Mouse (Mus musculus) layer of hippocampus, adult 6 months (tissue): ENCODE results near the gene Rmi1. TPM values are rescaled to one million over a fixed set of nuclear protein-coding genes. Genes with fewer than 3 reads are reported as not detected.
A peak's percentile ranks its signal among the peaks of the same experiment; 100 is the strongest.

ENCODE experiments used
- long read RNA-seq, 2 experiments: library from polyadenylated mRNA; unstranded; transcript quantifications; one replicate each; pipeline ENCODE4 v2.0.0; 2019 to 2020
- microRNA-seq: library from miRNA; unstranded; fragments of <30 nt; microRNA quantifications from one replicate; pipeline ENCODE4 v1.2.0, GENCODE M21; 2020
- polyA plus RNA-seq: library from polyadenylated mRNA; unstranded; fragments of <200 nt; fragmentation: Nextera tagmentation; gene quantifications from 2 replicates; pipeline ENCODE4 v1.2.3, GENCODE M21; 2021

Rmi1 gene
- polyA plus RNA-seq: 9.2 and 9.5 TPM in 2 replicates
- long read RNA-seq, experiment 1, transcript Rmi1-201 (3 exons, 3,855 nt): minor isoform, 9 of 30 reads
- long read RNA-seq, experiment 1, transcript Rmi1-205 (3 exons, 3,594 nt): major isoform, 12 of 30 reads
- long read RNA-seq, experiment 1, partial matches to known transcripts: 0 of 30 reads
- long read RNA-seq, experiment 1, other reads (novel, unspliced or antisense): 9 of 30 reads
- long read RNA-seq, experiment 2, transcript Rmi1-201 (3 exons, 3,855 nt): major isoform, 83 of 133 reads
- long read RNA-seq, experiment 2, transcript Rmi1-205 (3 exons, 3,594 nt): minor isoform, 40 of 133 reads
- long read RNA-seq, experiment 2, partial matches to known transcripts: 0 of 133 reads
- long read RNA-seq, experiment 2, other reads (novel, unspliced or antisense): 10 of 133 reads

DNA sequence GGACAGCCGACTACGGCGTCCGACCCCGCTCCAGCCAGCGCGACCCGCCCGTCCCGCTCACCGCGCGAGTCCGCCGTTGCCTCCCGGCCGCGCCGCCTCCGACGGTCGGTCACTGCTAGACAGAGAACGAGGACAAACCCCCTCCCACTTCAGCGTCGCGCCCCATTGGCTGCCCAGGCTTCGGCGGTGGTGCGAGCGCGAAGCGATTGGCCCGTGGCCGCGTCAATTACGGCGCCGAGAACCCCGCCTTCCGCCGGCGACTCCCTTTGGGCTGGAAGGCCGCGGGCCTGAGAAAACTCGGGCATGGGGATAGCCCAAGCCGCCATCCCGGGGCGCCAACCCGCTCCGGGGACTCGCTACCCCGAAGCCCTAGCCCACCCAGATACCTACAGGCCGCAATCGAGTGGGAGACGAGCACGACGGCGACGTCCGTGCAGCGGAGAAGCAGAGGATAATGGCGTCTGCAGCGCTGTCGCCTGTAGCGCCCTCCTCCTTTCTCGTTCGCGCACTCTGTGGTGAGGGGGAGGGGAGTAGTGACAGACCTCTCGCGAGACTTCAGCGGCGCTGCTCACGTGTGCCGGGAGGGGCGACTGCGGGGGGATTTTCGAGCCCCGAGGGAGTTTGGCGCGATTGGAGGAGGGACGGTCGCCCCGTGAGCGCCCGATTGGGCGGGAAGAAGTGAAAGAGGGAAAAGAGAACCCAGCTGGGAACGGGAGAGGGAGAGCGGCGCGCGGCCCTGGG, at the start of gene Rmi1:
TSS of gene Rmi1 (plus strand) at position 246 of the 741 bp plus-strand sequence.

DNA sequence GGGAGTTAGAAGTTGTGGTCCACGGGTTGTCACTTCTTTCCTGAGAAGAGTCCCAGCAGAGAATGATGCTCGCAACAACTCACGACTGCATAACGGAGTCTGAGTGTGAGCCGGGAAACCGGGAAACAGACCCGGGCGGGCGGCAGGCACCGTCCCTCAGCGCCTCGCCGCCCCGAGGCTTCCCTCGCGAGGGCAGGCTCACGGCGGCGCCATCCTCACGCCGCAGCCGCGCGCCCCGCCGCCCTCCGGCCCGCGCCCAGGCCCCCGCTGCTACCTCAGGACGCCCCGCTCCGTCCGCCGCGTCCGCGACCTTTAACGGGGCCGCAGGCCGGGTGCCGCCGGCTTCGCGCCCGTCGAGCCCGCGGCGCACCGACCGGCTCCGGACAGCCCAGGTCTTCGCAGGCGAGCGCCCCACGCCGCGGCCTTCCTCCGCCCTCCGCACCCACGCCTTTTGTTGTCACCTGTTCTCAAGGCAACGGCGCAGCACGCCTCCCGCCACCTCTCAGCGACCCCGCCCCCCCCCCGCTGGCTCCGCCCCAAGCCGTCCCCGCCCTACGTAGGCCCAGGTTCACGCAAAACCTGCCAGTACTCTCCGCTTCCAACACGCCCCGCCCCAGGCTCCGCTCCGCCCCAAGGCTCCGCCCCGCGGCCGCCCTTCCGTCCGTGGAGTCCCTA, 43.3 kb upstream of the Rmi1 start, which contains the start of gene Kif27:
TSS of gene Kif27 (minus strand) at position 494 of the 675 bp plus-strand sequence.

DNA sequence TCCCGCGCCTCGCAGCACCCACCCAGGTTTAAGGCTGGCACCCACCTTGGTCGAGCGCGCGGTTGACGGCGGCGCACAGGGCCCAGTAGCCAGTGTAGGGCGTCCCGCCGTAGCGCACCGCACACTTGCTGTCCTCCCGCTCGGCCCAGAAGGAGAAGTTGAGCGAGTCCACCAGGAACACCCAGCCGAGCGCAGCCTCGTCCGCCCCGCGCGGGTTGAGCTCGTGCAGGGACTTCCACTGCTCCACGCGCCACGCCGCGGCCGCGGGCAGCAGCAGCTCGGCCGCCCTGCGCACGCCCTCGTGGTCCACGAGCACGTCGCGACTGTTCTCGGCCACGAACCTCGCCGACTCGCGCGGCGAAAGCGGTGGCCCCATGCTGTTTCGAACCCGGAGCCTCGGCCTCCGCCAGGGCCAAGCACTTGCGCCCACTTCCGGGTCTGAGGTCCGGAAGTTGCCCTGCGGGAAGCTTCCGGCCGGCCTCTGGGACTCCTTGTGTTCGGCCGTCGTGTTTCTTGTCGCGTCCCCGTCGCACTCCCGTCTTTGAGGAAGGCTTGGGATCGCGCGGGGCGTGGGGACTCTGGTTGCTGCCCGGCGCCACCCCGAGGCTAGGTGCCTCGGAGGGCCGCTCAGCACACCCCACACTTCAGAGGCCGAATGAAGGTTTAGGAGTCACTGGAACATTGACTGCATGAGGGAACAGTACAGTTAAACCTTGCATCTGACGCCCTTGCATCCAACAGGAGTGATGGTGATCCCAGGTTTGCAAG, 17.1 kb upstream of the Rmi1 start, which contains the start of gene 2210016F16Rik:
TSS of gene 2210016F16Rik (minus strand) at position 447 of the 768 bp plus-strand sequence.

DNA sequence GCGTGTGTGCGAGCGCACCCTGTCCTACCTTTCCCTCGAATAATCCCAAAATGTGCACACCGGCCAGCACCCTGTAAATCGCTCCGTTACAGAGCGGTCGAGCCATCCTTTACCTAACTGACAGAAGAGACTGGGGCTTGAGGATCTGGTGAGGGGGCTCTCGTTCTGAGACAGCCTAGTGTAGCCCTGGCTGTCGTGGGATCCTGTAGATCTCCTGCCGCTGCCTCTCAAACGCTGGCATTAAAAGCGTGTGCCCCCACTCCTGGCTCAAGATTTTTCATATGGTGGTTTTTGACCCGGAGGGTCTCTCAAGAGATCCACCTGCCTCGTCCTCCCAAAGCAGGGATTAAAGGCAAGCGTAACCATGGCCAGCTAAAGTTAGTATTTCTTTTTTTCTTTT, 1.2 kb downstream of the Rmi1 start, which contains the start of gene Hnrnpk:
TSS of gene Hnrnpk (minus strand) at position 101 of the 400 bp plus-strand sequence.

Small RNAs within 50 kb of the gene (microRNA-seq; reads per million reads assigned to microRNA genes)
- 28.3 reads per million, percentile 45 among the genes with 10 or more reads in this experiment for gene Mir7-1

Other genes starting within 250 kb of the Rmi1 start
- 61.7 and 64.1 TPM in 2 replicates for gene Idnk, start 244.6 kb upstream of the Rmi1 start, polyA plus RNA-seq
- gene Ubqln1, start 186.6 kb upstream of the Rmi1 start, polyA plus RNA-seq: 56.3 and 68.7 TPM in 2 replicates
- gene Gkap1, start 126.5 kb upstream of the Rmi1 start, polyA plus RNA-seq: 5.3 and 7.8 TPM in 2 replicates
- 0.35 and 0.63 TPM in 2 replicates for gene Kif27, start 43.1 kb upstream of the Rmi1 start, polyA plus RNA-seq
- 16.0 and 17.9 TPM in 2 replicates for gene 2210016F16Rik, start 17.0 kb upstream of the Rmi1 start, polyA plus RNA-seq
- 376 and 385 TPM in 2 replicates for gene Hnrnpk, start 1.1 kb downstream of the Rmi1 start, polyA plus RNA-seq
- gene Slc28a3, start 208.6 kb downstream of the Rmi1 start, polyA plus RNA-seq: 0.11 and 0.36 TPM in 2 replicates